Mouse (Mus musculus): ENCODE data around the gene Zfand5.
A peak's percentile ranks its signal among the peaks of the same experiment; 100 is the strongest.
"Not testable (repeated sequence)": the region's sequence is repeated elsewhere in the genome, so short reads cannot be mapped to it uniquely, and the experiment has no call there.

Zfand5 gene

DNA sequence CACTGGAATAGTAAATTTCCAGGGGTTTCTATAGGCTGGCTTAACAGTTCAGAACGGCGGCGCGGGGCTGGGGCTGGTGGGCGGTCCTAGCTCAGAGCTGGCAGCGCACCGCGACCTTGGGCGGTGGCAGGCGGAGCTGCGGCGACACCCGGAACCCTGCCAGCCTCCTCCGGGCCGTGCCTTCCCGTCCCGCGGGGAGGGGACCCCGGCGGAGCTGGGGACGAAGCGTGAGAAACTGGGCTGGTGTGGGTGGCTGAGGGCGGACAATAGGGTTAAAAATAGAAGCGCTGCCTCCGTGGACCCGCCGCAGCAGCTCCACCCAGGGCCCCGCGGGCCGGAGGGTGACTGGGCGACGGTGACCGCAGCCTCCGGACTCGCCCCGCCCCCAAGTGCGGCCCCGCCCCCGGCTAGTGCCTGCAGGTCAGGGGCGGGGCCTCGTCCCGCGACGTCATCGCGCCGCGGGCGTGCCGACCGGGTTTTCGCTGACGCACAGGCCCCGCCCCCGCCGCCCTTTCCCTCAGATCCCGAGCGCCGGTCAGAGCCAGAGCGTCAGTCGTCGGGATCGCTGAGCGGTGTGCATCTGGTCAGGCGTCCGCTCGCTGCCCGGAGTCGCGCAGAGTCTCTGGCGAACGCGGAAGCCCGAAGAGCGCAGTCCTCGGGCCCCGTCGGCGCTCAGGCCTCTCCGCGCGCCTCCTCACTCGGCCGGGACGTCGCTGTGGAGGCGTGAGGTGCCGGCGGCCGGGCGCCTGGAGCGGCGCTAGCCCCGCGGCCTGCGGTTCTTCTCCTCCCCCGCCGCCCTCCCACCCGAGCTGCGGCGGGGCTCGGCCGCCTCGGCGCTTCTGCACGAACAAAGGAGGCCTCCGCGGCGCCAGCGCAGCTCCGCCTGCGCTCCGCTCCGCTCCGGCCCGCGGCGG lies at the start of gene Zfand5:
Gene Zfand5, plus strand, starts transcription at position 538 of the 914 bp plus-strand sequence.
- DNase-seq (ENCODE audit: low spot score in 2 of 2), result peak; percentile 97

DNA sequence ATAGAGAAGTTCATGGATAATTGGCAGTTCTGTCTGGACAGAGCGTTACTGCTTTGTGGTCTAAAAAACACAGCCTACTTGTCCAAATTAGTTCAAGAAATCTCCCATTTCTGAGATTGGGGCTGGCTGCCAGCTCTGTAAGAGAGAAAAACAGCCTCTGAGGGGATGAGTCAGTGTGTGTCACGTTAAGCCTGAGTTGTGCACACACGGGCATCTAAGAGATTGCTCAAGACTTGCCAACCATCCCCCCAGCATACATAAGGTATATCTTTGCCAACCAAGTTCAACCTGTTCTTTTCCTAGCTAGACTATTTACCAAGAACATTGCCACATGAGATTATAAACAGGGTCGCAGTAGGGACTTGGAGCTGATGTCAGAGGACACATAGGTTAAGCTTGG lies 44.9 kb upstream of the Zfand5 start:
- peak; percentile 25 to 70 for DNase-seq (ENCODE audit: low spot score in 2 of 2)

DNA sequence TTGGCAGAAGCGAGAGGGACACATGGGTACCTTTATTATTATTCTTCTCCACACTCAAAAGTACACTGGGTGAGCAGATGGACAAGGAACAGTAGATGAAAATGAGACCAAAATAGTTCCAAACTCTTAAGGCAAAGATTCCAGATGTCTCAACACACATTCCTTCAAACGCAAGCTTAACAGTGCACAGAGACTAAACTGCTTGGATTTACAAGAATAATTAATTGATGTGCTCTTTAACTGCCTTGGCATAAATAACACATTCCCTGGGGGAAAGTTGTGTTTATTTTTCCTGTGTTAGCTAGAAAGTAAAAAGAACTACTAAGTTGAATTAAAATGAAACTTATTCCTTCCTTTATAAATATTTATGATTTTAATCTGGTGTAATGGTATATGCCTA lies 44.3 kb upstream of the Zfand5 start:
- no peak for DNase-seq (ENCODE audit: low spot score in 2 of 2)

DNA sequence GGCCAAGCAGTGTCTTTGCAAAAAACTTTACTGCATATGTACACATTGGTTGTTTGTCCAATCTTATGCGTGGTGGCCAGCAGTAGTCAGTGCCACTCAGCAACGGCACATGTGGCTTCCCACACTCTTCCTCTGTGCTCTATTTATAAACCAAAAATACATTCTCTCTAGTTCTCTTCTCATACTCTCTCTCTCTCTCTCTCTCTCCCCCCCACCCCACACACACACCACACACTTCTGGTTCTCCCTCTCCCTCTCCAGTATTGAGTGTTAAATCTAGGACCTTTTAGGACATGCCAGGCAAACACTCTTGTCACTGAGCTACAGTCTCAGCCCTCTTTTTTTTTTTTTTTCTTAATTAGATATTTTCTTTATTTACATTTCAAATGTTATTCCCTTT lies 23.3 kb upstream of the Zfand5 start:
- DNase-seq (ENCODE audit: low spot score in 2 of 2), result not testable (repeated sequence)

DNA sequence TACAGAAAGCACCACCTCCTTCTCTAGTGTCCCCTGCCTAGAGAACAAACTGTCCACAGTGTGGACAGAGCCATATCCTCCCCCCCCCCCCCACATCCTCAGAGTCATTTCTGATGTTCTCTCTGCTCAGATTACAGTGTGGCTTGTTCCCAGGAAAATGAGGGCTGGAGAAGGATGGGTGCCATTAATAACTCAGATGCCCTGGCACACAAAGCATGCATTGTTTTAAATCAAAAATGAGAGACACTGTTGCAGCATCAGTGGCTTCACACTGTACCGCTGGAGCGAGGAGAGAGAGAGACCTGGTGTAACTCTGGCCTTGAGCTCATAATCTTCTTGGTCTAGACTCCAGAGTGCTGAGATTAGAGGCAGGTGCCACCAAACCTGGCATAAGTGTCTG lies 18.2 kb upstream of the Zfand5 start:
- no peak for DNase-seq (ENCODE audit: low spot score in 2 of 2)

DNA sequence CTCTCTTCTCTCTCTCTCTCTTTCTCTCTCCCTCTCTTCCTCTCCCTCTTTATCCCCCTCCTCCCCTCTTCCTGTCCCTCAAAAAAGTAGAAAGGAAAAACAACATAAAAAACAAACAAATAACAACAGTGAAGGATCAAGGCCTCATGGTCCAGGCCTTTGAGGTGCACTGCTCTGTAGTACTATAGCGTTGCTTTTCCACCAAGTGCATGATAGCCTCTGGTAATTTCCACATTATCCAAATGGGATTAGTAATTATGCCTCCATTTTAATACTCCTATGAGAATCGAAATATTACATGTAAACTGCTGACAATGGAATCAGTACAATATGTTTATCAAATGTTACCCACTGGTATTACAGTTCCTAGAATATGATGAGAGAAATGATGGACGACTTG lies 16.2 kb upstream of the Zfand5 start:
- DNase-seq (ENCODE audit: low spot score in 2 of 2), result no peak

DNA sequence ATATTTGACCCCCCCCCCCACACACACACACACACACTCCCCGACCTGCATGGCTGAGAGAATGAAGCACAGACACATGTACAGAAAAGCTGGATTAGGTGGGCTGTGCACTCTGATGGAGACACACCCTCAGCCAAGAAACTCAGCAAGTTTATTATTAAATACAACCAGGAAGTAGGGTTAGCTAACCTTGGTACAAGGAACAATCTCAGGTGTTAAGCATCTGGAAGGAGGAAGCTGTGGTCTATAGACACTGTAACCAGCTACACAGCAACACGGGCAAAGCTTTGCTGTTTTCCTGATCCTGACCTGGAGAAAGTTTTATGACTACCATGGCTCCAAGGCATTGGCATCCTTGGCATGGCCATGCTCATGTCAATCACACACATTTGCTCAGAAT lies 12.6 kb upstream of the Zfand5 start:
- no peak for DNase-seq (ENCODE audit: low spot score in 2 of 2)

DNA sequence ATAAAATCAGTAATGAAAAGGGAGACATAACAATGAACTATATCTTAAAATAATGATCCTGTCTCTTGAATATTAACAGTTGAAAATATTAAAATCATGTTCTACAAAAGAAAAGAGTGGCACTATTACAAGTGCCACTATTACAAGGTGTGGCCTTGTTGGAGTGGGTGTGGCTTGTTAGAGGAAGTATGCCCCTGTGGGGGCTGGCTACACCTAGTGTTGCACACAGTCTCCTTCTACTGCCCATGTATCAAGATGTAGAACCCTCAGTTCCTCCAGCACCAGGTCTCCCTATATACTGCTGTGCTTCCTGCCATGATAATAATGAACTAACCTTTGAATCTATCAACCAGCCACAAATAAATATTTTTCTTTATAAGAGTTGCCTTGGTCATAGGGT lies 11.8 kb upstream of the Zfand5 start:
- DNase-seq (ENCODE audit: low spot score in 2 of 2), result no peak

DNA sequence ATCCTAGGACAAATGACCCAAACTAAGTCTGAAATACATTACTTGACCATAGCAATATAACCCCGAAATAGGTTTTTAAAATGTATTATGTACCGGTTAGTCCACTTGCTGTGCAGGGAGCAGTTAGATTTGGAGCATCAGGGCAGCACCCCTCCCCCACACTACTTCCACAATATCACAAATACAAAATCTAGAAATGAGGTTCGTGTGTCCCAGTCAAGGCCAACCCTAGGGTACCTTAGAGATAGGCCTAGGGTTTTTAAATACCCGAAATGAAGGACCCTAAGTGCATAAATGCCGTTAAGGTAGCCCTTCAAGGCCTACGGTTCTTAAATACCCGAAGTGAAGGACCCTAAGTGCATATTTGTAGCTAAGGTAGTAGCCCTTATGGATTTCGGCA lies 892 bp upstream of the Zfand5 start:
- peak in 1 of 2 experiments; percentile 7 for DNase-seq (ENCODE audit: low spot score in 2 of 2)

DNA sequence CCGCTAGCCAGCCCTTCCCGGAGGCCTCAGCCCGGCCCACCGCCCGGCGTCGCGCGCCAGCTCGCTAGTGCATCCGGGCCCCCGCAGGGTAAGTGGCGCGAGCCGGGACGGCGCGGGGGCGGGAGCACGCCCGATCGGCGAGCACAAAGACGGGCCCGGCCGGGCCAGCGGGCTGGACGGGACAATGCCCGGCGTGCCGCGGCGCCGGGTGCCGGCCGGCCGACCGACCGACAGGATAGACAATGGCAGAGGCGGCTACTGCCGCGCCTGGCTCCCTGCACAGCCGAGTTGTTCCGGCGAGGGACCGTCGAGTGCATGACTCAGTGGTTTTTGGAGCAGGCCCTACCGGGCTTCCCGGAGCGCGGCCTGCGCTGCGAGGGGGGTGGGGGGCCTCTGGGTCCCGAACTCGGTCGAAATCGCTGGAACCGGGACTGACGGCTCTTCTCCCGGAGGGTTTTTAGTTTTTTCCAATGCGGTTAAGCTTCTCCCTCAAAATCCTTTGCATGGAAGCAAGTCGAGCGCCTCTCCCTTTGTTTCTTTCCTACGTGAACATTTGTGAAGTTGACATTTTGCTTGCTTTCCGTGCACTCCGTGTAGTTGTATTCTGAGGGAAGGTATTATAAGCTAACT lies 692 bp downstream of the Zfand5 start:
- peak; percentile 50 to 61 for DNase-seq (ENCODE audit: low spot score in 2 of 2)

DNA sequence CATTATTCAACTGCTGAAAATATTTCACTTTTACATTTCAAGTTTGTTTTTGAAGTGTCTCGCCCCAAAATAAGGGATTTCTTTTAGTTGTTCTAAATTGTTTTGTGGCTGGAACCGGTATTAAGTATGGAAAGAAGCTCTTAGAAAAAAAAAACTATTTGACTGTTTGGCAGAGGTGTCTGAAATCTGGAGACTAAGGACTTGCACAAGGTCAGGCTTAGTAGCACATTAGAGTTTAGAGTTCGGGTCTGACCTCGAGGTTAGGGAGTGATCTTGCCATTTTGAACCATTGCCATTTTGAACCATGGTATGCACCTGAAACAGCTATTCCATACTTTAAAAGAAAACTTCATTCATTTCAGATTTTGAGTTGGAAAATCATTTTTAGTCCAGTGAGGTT lies 1.4 kb downstream of the Zfand5 start:
- no peak for DNase-seq (ENCODE audit: low spot score in 2 of 2)

DNA sequence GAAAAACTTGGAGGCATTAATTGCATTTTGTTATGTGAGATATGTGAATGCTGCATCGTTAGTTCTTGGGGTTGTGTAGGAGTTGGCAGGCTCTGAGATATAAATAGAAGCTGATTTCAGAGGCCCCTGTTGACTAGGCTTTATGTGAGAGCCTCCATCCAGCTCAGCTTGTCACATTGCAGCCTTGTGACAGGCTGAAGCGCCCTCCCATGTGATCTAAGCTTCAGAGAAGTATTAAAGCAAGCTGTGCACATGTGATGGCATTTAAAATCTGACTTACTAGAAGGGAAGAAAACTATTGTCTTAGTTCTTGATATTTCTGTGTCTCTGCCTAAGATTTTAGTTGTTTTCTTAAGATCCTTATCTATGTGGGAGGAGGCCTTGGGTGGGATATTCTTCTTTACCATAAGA lies 2.1 kb downstream of the Zfand5 start:
- DNase-seq (ENCODE audit: low spot score in 2 of 2), result peak; percentile 18 to 20

DNA sequence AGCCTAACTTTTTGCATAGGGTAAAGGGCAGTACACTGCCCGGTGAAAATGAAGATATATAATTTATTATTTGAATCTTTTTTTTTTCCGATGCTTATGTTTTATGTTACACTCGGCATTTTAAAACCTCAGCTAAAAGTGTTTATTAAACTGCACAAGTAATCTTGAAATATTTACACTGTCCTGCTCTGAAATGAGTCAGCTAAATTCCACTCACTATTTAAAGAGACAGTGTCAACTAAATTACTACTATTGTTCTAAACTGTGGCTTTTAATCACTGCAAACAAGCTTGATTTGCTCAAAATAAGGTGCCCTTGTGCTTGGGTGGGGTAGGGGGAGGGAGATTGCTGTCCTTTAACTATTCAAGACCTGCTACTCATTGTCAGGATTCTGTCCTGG lies 2.6 kb downstream of the Zfand5 start:
- no peak for DNase-seq (ENCODE audit: low spot score in 2 of 2)

DNA sequence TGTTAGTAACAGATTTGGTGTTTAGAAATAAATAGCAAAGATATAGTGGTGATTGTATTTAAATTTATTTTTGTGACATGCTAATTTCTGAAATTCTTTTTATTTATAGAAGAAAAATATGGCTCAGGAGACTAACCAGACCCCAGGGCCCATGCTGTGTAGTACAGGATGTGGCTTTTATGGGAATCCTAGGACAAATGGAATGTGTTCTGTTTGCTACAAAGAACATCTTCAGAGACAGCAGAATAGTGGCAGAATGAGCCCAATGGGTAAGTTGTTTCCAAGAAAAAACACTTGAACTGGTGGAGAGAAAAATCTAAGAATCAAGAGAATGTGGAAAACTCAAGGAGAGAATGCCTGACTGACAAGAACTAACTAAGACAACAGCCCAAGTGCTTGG lies 4.2 kb downstream of the Zfand5 start:
- no peak for DNase-seq (ENCODE audit: low spot score in 2 of 2)

DNA sequence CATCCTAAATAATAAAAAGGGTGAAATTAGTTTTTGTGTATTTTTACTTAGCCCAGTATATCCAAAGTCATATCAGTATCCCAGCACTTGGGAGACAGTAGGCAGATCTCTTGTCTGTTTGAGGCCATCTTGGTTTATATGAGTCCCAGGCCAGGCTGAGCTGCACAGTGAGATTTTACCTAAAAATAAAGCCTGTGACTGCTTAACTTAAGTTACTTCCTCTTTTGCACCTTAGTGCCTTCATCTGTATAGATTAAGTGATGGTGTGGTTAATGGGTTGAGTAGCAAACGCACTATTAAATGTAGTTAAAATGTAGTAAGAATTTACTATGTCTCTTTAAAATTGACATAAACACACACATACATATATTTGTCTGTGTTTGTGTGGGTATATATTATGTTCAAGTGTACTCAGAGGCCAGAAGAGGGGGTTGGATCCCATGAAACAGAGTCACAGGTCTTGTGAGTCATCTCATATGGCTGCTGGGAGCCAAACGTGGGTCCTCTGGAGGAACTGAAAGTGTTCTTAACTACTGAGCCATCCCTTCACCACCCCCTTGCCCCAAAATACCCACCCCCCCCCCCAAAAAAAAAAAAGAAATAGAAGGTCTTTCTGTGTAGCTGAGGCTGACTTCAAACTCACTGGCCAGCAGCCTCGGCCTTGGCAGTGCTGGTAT lies 14.5 kb downstream of the Zfand5 start:
- no peak for DNase-seq (ENCODE audit: low spot score in 2 of 2)

DNA sequence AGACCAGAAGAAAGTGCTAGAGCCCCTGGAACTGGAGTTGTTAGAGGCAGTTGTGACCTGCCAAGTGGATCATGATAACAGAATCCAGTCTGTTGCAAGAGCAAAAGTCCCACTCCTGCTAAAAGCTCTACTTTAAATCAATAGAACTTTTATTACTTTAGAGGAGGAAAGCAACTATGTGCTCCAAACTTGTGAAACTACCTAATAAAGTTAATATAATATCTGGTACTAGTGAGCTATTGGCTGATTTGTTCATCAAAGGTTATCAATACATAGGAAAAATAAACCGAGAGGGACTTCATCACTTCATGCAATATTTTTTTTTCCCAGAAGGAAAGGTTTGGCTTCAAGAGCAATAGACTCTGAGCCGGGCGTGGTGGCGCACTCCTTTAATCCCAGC lies 25.3 kb downstream of the Zfand5 start:
- DNase-seq (ENCODE audit: low spot score in 2 of 2), result no peak

DNA sequence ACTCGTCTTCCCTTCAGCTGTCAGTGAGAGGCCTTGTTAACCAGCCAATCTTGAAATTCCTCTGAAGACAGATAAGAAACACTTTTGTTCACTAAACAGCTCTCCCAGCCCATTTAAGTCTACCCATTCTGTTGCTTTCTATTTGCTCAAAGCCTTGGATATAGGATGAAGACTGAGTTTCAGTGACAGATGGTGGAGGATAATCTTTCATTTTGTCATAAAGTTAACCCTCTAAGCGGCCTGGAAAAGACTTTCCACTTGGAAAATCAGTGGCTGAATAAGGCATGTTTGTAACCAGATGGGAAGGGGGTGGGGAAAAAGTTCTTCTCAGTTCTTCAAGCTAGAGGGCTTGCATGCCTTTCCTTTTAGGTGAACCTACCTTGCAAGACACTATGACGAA lies 29.7 kb downstream of the Zfand5 start:
- DNase-seq (ENCODE audit: low spot score in 2 of 2), result no peak

DNA sequence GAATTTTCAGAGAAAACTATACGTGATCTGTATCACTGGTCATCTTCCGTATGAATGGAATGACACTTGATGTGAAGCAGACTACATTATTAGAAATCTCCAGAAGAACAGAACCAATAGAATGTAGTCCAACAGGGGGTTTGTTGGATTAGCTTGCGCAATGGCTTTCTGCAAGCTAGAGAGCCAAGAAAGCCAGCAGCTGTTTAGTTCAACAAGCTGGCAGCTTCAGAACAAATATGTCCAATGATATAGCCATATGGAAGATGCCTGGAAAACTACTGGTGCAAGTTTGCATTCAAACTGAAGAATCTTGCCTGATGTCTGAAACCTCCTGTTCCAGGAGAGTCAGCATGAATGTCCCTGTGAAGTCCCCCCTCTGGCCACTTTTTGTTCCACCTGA lies 35.7 kb downstream of the Zfand5 start:
- no peak for DNase-seq (ENCODE audit: low spot score in 2 of 2)

DNA sequence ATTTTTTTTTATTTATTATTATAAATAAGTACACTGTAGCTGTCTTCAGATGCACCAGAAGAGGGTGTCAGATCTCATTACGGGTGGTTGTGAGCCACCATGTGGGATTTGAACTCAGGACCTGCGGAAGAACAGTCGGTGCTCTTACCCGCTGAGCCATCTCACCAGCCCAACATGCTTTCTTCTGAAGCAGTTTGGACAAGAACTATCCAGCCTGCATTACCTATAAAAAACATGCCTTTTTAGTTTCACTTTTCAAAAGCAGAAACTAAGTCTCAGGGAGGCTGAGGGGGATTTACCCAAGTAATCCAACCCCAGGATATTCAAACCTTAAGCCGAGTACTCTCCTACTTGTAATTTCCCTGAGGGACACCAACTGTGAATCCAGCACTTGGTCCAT lies 38.3 kb downstream of the Zfand5 start:
- not testable (repeated sequence) for DNase-seq (ENCODE audit: low spot score in 2 of 2)

DNA sequence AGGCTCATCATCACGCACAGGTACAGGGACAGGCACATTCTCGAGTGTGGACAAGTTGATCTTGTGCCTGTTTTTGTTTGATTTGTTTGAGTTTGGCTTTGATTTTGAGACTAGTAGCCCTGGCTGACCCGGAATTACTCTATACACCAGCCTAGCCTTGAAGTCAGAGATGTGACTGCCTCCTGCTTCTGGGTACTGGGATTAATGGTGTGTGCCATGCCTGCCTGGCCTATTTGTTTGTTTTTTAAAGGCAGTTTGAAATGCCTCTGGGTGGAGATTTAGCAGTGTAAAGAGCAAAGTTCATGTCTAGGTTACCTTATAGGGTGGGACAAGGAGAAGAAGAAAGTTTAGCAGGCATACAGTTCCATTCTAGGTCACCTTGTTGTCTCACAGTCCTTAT lies 43.6 kb downstream of the Zfand5 start:
- no peak for DNase-seq (ENCODE audit: low spot score in 2 of 2)

DNA sequence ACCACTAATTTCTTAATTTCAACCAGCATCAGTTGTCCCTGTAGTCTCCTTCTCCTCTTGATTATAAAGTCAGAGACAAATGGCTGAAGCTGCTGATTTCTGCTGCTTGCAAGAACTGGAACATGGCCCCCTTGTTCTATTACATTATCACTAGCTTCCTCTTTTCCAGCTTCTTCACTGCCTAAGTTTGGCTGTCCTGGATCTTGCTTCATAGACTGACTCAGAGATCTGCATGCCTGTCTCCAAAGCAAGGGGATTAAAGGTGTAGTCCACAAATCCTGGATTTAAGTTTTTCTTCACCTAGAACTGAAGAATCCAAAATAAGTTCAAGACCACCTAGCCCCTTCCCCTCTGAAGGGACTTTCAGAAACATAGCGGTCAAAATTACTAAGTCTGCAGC lies 47.5 kb downstream of the Zfand5 start:
- no peak for DNase-seq (ENCODE audit: low spot score in 2 of 2)

DNA sequence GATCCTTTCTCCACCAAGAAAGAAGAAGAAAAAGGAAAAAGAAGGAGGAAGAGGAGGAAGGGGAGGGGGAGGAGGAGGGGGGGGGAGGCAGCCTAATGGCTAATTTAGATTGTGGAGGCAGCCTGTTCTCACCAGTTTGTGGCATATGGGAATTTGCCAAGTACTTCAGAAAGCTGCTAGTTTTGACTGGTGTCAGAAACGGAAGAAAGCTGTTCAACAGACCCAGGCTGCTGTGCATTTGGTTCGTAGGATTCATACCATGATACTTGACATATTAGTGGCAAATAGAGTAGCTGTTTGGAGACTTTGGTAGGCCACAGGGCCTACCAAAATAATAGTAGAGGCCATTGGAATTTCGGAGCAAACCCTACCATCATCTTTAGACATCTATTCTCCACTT lies 53.3 kb downstream of the Zfand5 start:
- no peak for DNase-seq (ENCODE audit: low spot score in 2 of 2)

DNA sequence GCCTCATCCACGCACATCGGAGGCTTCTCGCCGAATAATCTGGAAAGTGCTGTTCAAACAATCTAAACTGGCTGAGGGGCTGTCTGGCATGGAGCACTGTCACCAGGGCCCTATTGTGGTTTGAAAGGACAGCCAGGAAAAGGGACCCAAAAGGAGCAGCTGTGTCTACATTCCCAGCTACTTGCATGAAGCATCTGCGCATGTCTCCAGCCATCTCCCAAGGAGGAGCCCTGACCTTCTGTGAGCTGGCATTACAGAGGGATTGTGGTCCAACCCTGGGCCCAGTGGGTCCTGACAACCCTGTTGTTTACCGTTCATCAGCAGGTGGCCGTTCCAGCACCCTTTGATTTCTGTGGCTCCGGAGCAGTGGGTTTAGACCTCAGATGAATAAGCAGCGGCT lies 56.9 kb downstream of the Zfand5 start:
- peak in 1 of 2 experiments; percentile 18 for DNase-seq (ENCODE audit: low spot score in 2 of 2)
